16 mouse cellular contexts compared by ENCODE assay signal in genomic region chr13:104516766-104517364, GRCm38 (mm10).
A peak's percentile ranks its signal among the peaks of the same experiment; 100 is the strongest.
DNase-seq lines count a peak whose midpoint lies in the region; ATAC-seq and TF ChIP-seq lines count a peak whose summit lies in the region.
"Had no signal": no experiment of that assay in that cellular context is flagged by ENCODE, and none has a peak within 500 bp of the region (broad histone marks: within the 10 kb centered on the region; RNA-seq: fewer than 3 reads in every experiment).

No protein-coding gene starts in this region.

- no peaks in the 10 kb centered on the region for H3K36me3 ChIP-seq in heart, embryonic 10.5 days
- no peaks in the 10 kb centered on the region for H3K36me3 ChIP-seq in heart, adult 2 months (ENCODE audit: control insufficient read depth, insufficient read depth, low read length)
- no peaks in the 10 kb centered on the region for H3K36me3 ChIP-seq in lung, embryonic 16.5 days (ENCODE audit: control insufficient read depth, insufficient read depth, low read length)
- no peaks in the 10 kb centered on the region for H3K36me3 ChIP-seq in limb, embryonic 11.5 days (ENCODE audit: control insufficient read depth, insufficient read depth, low read length)
- H3K36me3 ChIP-seq: hindbrain, embryonic 13.5 days; liver, embryonic 12.5 days had no signal

- peaks cover 23% of the 10 kb centered on the region for H3K4me1 ChIP-seq in heart, embryonic 10.5 days
- no peaks in the 10 kb centered on the region for H3K4me1 ChIP-seq in heart, adult 2 months (ENCODE audit: control insufficient read depth, insufficient read depth, low read length)
- H3K4me1 ChIP-seq in lung, embryonic 16.5 days (replicated peaks; ENCODE audit: control insufficient read depth, insufficient read depth, low read length): peaks cover 10% of the 10 kb centered on the region; the same call in 1 of the 2 replicates
- peaks cover 4% of the 10 kb centered on the region; the same call in 1 of the 2 replicates for H3K4me1 ChIP-seq in limb, embryonic 11.5 days (ENCODE audit: control insufficient read depth, insufficient read depth, low read length)
- H3K4me1 ChIP-seq: liver, embryonic 12.5 days had no signal

- intact Hi-C loops in heart, adult 2 months (cut with DNase I): loop anchor here (10.0 kb wide), 1 partner anchor 168 kb away; no protein-coding TSS in a partner anchor

- TF ChIP-seq CTCF in heart, adult 2 months (IDR thresholded peaks at IDR 0.05): no peak

- TF ChIP-seq EP300 in heart, adult 2 months (IDR thresholded peaks at IDR 0.05; ENCODE audit: insufficient read depth, low read depth, low read length): no peak

- H3K79me2 ChIP-seq in heart, adult 2 months (replicated peaks; ENCODE audit: control insufficient read depth, insufficient read depth, low read length): no peaks in the 10 kb centered on the region

- no peak overlapping the region for H3K9ac ChIP-seq in heart, adult 2 months (ENCODE audit: low read depth, low read length)
- no peak overlapping the region for H3K9ac ChIP-seq in lung, embryonic 16.5 days (ENCODE audit: low read length)
- H3K9ac ChIP-seq in limb, embryonic 11.5 days (ENCODE audit: low read length): no peak overlapping the region
- H3K9ac ChIP-seq: forebrain, postnatal 0 days; hindbrain, embryonic 13.5 days; liver, embryonic 12.5 days had no signal

- no peak overlapping the region for H3K4me2 ChIP-seq in lung, embryonic 16.5 days (ENCODE audit: low read depth, low read length)
- no peak overlapping the region for H3K4me2 ChIP-seq in limb, embryonic 11.5 days (ENCODE audit: low read depth, severe bottlenecking)
- H3K4me2 ChIP-seq: hindbrain, embryonic 13.5 days; liver, embryonic 12.5 days had no signal

- TF ChIP-seq POLR2A in heart, adult 2 months (IDR thresholded peaks at IDR 0.05; ENCODE audit: insufficient read depth, low read depth, low read length): no peak

- no peaks in the 10 kb centered on the region for H3K27me3 ChIP-seq in heart, embryonic 10.5 days (ENCODE audit: insufficient read depth, poor library complexity, severe bottlenecking)
- H3K27me3 ChIP-seq in heart, adult 2 months (ENCODE audit: control insufficient read depth, insufficient read depth, low read length): no peaks in the 10 kb centered on the region
- H3K27me3 ChIP-seq in lung, embryonic 16.5 days (ENCODE audit: control insufficient read depth, insufficient read depth, low read depth, low read length): no peaks in the 10 kb centered on the region
- no peaks in the 10 kb centered on the region for H3K27me3 ChIP-seq in limb, embryonic 11.5 days (ENCODE audit: control insufficient read depth, insufficient read depth, low read length)
- H3K27me3 ChIP-seq: hindbrain, embryonic 13.5 days; liver, embryonic 12.5 days had no signal

- WGBS in heart, embryonic 10.5 days: 57% methylated on average over 7 of the region's 7 CpGs
- 47% methylated on average over 7 of the region's 7 CpGs for WGBS in heart, adult 2 months
- 35% methylated on average over 7 of the region's 7 CpGs for WGBS in lung, embryonic 16.5 days
- WGBS in limb, embryonic 11.5 days: 58% methylated on average over 7 of the region's 7 CpGs

- peak; percentile 35 for ATAC-seq in lung, embryonic 16.5 days (ENCODE audit: low read depth)
- ATAC-seq in limb, embryonic 11.5 days (ENCODE audit: insufficient number of reproducible peaks, low FRiP score, low TSS enrichment, low read depth): 0 out of 2 replicates have a peak, but pooled peaks have one; percentile 24
- ATAC-seq: activated CD4-positive, CD25-positive, alpha-beta regulatory T cell, adult 4 months; CD4-positive, CD25-positive, alpha-beta regulatory T cell, adult 4 months; forebrain, postnatal 0 days; liver, embryonic 12.5 days had no signal

- H3K9me3 ChIP-seq in heart, embryonic 10.5 days: no peaks in the 10 kb centered on the region
- H3K9me3 ChIP-seq in lung, embryonic 16.5 days (ENCODE audit: control insufficient read depth, low read length): no peaks in the 10 kb centered on the region
- H3K9me3 ChIP-seq in limb, embryonic 11.5 days (ENCODE audit: control insufficient read depth, low read length): no peaks in the 10 kb centered on the region
- H3K9me3 ChIP-seq: liver, embryonic 12.5 days had no signal

- DNase-seq in heart, embryonic 10.5 days (ENCODE audit: low spot score): no peak
- no peak for DNase-seq in heart, adult 2 months
- DNase-seq in lung, postnatal 25 days (ENCODE audit: low spot score): no peak
- DNase-seq in embryo, embryonic 10.5 days (ENCODE audit: low spot score): peak; percentile 58
- DNase-seq in limb, embryonic 11.5 days (ENCODE audit: low spot score): no peak
- DNase-seq in thymus, postnatal 0 days (ENCODE audit: low spot score): no peak
- DNase-seq in layer of hippocampus, postnatal 25 days (ENCODE audit: extremely low spot score in 1 of 2, low spot score in 1 of 2): no peak
- DNase-seq: forebrain, postnatal 0 days; gastrocnemius, postnatal 25 days; thymus, adult 2 months had no signal

- no peak overlapping the region for H3K4me3 ChIP-seq in heart, embryonic 10.5 days
- H3K4me3 ChIP-seq in heart, adult 2 months: no peak overlapping the region
- no peak overlapping the region for H3K4me3 ChIP-seq in lung, embryonic 16.5 days (ENCODE audit: low read length)
- H3K4me3 ChIP-seq in limb, embryonic 11.5 days (ENCODE audit: low read depth, low read length): no peak overlapping the region
- H3K4me3 ChIP-seq: hindbrain, embryonic 13.5 days; liver, embryonic 12.5 days; megakaryocyte, embryonic 14.5 days had no signal

- peak overlapping the region; percentile 92; the same call in 1 of the 2 replicates for H3K27ac ChIP-seq in heart, embryonic 10.5 days
- H3K27ac ChIP-seq in heart, adult 2 months: no peak overlapping the region
- H3K27ac ChIP-seq in lung, embryonic 16.5 days (ENCODE audit: low read length): peak overlapping the region; percentile 75
- H3K27ac ChIP-seq in limb, embryonic 11.5 days (replicated peaks; ENCODE audit: low read depth, low read length): no peak overlapping the region
- H3K27ac ChIP-seq: liver, embryonic 12.5 days had no signal

Comparison
In these comparisons a context has a peak if more than half of its experiments do, and no peak if none do; other contexts are left out.
1. H3K27ac ChIP-seq: peak in heart, embryonic 10.5 days (single experiment) and lung, embryonic 16.5 days (single experiment); none in heart, adult 2 months (single experiment) and limb, embryonic 11.5 days (single experiment).